Mouse (Mus musculus) liver, embryonic 15.5 days (tissue): ENCODE data around the gene Tmem178b. TPM values are rescaled to one million over a fixed set of nuclear protein-coding genes. Genes with fewer than 3 reads are reported as not detected.

Experiments
- ATAC-seq: fragments of 200-750 bp; cut with Nextera tagmentation; 2 replicates; pipeline ENCODE4 v1.8.0; 2017; ENCODE audit warnings: moderate number of reproducible peaks, mild to moderate bottlenecking, moderate library complexity; ENCODE audit not compliant: insufficient read depth
- H3K27ac ChIP-seq: fragments of 300-500 bp; sonication (generic); replicated peaks from 2 replicates; pipeline ENCODE4 v1.5.1; 2015; ENCODE audit warnings: mild to moderate bottlenecking, inconsistent platforms
- H3K27me3 ChIP-seq: fragments of 300-500 bp; sonication (generic); 2 replicates; pipeline ENCODE4 v1.6.1; 2015; ENCODE audit warnings: mild to moderate bottlenecking, inconsistent platforms
- H3K36me3 ChIP-seq: fragments of 300-500 bp; sonication (generic); replicated peaks from 2 replicates; pipeline ENCODE4 v1.6.1; 2015; ENCODE audit warnings: moderate library complexity, mild to moderate bottlenecking, inconsistent platforms
- H3K4me1 ChIP-seq: fragments of 300-500 bp; sonication (generic); replicated peaks from 2 replicates; pipeline ENCODE4 v1.6.1; 2015; ENCODE audit warnings: inconsistent platforms
- H3K4me2 ChIP-seq: fragments of 300-500 bp; sonication (generic); 2 replicates; pipeline ENCODE4 v1.6.1; 2015; ENCODE audit warnings: moderate library complexity, mild to moderate bottlenecking, inconsistent platforms
- H3K4me3 ChIP-seq: fragments of 300-500 bp; sonication (generic); replicated peaks from 2 replicates; pipeline ENCODE4 v1.5.1; 2015; ENCODE audit warnings: mild to moderate bottlenecking, inconsistent platforms
- H3K9ac ChIP-seq: fragments of 300-500 bp; sonication (generic); 2 replicates; pipeline ENCODE4 v1.6.1; 2015; ENCODE audit warnings: moderate library complexity, mild to moderate bottlenecking, inconsistent platforms
- H3K9me3 ChIP-seq: fragments of 300-500 bp; sonication (generic); replicated peaks from 2 replicates; pipeline ENCODE4 v1.6.1; 2016; ENCODE audit warnings: inconsistent platforms
- WGBS: fragments of 180-500 bp; shearing (Covaris S2); methylation state at CpG from one replicate; pipeline ENCODE4 v1.1.7; 2015; ENCODE audit warnings: mixed read lengths; ENCODE audit not compliant: insufficient replicate concordance; 5-methylcytosine and 5-hydroxymethylcytosine counted together
- polyA plus RNA-seq: library from polyadenylated mRNA; unstranded; fragments of >200 nt; fragmentation: Nextera tagmentation; extraction: Ambion mirVana; gene quantifications from 2 replicates; pipeline ENCODE4 v1.2.1, GENCODE M21; 2015

The Tmem178b gene
- polyA plus RNA-seq, 1 experiment from 2014 or later = not detected

DNA sequence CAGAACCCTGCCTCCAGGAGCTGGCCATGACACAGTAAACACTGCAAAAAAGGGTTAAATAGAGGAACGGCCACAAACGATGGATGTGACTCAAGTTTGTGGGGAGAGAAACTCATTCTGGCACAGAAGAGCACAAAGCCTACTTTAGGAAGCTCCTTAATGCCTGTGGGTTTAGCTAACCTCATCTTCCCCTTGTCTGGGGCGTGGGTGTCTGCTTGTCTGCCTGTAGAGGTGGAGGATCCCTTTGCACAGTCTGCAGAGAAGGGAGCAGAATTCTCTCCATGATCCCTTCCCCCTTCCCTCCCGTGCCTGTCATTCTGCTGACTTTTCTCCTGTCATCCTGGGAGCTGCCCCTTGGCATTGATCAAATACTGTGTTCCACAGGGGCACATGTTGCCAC lies 304.8 kb downstream of the Tmem178b start:
- no peaks in the 10 kb centered on the region for H3K4me1 ChIP-seq
- WGBS = 36% methylated on average over 4 of the region's 4 CpGs
- H3K4me2 ChIP-seq = no peak overlapping the region

GRCm38 (mm10) chr6:40180551-40180950 lies 307.5 kb downstream of the Tmem178b start:
- no peaks in the 10 kb centered on the region for H3K9me3 ChIP-seq
- no peak overlapping the region for H3K27ac ChIP-seq
- H3K4me2 ChIP-seq = no peak overlapping the region
- WGBS = 68% methylated on average over 4 of the region's 4 CpGs
- no peaks in the 10 kb centered on the region for H3K36me3 ChIP-seq
- ATAC-seq = no peak
- H3K4me3 ChIP-seq = no peak overlapping the region
- H3K4me1 ChIP-seq = no peaks in the 10 kb centered on the region
- H3K27me3 ChIP-seq = no peaks in the 10 kb centered on the region
- H3K9ac ChIP-seq = no peak overlapping the region

More for the DNA sequence above, 304.8 kb downstream of the Tmem178b start:
- no peak for ATAC-seq
- H3K27ac ChIP-seq = no peak overlapping the region
- H3K9me3 ChIP-seq = no peaks in the 10 kb centered on the region
- no peak overlapping the region for H3K9ac ChIP-seq
- no peaks in the 10 kb centered on the region for H3K27me3 ChIP-seq
- H3K36me3 ChIP-seq = no peaks in the 10 kb centered on the region
- no peak overlapping the region for H3K4me3 ChIP-seq

- no peak for ATAC-seq
- Histone ChIP-seq H3K4me2 (no peak overlapping the region), H3K9ac (no peak overlapping the region), H3K27me3 (no peaks in the 10 kb centered on the region), H3K9me3 (no peaks in the 10 kb centered on the region), H3K4me3 (no peak overlapping the region), H3K36me3 (no peaks in the 10 kb centered on the region), H3K4me1 (no peaks in the 10 kb centered on the region), H3K27ac (no peak overlapping the region)
- 47% methylated on average over 3 of the region's 3 CpGs for WGBS
Measured at GRCm38 (mm10) chr6:40200661-40201060, 327.6 kb downstream of the Tmem178b start.

GRCm38 (mm10) chr6:40202602-40203001 lies 329.5 kb downstream of the Tmem178b start:
- Histone ChIP-seq H3K27ac (no peak overlapping the region), H3K4me3 (no peak overlapping the region), H3K36me3 (no peaks in the 10 kb centered on the region), H3K9ac (no peak overlapping the region), H3K4me2 (no peak overlapping the region), H3K9me3 (no peaks in the 10 kb centered on the region), H3K4me1 (no peaks in the 10 kb centered on the region), H3K27me3 (no peaks in the 10 kb centered on the region)
- 38% methylated on average over 2 of the region's 2 CpGs for WGBS
- no peak for ATAC-seq

DNA sequence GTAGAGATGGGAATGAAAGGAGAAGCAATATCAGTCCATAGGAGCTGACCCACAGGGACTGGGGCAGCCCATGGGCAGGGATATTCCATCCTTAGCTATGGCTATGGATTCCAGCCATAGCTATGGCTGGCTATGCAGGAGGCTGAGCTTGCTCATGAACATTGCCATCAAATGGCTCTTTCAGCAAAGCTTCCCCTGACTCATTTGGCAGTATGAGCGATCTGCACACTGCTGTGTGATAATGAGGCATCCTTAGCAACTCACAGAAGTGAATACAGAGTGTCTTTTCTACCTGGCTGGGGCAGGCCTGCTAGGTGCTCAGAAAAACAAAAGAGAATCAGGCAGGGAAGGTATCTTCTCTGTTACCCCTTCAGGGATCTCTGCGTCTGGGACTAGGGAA lies 332.3 kb downstream of the Tmem178b start:
- no peak overlapping the region for H3K27ac ChIP-seq
- no peak overlapping the region for H3K4me2 ChIP-seq
- no peak overlapping the region for H3K9ac ChIP-seq
- no peaks in the 10 kb centered on the region for H3K36me3 ChIP-seq
- no peak for ATAC-seq
- WGBS = 56% methylated on average over 2 of the region's 2 CpGs
- H3K27me3 ChIP-seq = no peaks in the 10 kb centered on the region
- H3K9me3 ChIP-seq = no peaks in the 10 kb centered on the region
- H3K4me1 ChIP-seq = no peaks in the 10 kb centered on the region
- H3K4me3 ChIP-seq = no peak overlapping the region

GRCm38 (mm10) chr6:40208014-40208413 lies 334.9 kb downstream of the Tmem178b start:
- H3K27me3 ChIP-seq = no peaks in the 10 kb centered on the region
- no peaks in the 10 kb centered on the region for H3K36me3 ChIP-seq
- H3K4me2 ChIP-seq = no peak overlapping the region
- no peak overlapping the region for H3K4me3 ChIP-seq
- no peak overlapping the region for H3K9ac ChIP-seq
- WGBS = 55% methylated on average over 3 of the region's 3 CpGs
- H3K9me3 ChIP-seq = no peaks in the 10 kb centered on the region
- H3K27ac ChIP-seq = no peak overlapping the region
- H3K4me1 ChIP-seq = no peaks in the 10 kb centered on the region
- ATAC-seq = no peak

- H3K9me3 ChIP-seq = no peaks in the 10 kb centered on the region
- no peak overlapping the region for H3K9ac ChIP-seq
- WGBS = 39% methylated on average over 2 of the region's 2 CpGs
- H3K27me3 ChIP-seq = no peaks in the 10 kb centered on the region
- no peak overlapping the region for H3K4me2 ChIP-seq
- H3K36me3 ChIP-seq = no peaks in the 10 kb centered on the region
- no peak for ATAC-seq
- H3K4me3 ChIP-seq = no peak overlapping the region
- no peaks in the 10 kb centered on the region for H3K4me1 ChIP-seq
- no peak overlapping the region for H3K27ac ChIP-seq
Measured at GRCm38 (mm10) chr6:40209172-40209571, 336.1 kb downstream of the Tmem178b start.

- no peak for ATAC-seq
- Histone ChIP-seq H3K4me1 (no peaks in the 10 kb centered on the region), H3K9me3 (no peaks in the 10 kb centered on the region), H3K4me3 (no peak overlapping the region), H3K27ac (no peak overlapping the region), H3K36me3 (no peaks in the 10 kb centered on the region), H3K9ac (no peak overlapping the region), H3K27me3 (no peaks in the 10 kb centered on the region), H3K4me2 (no peak overlapping the region)
- WGBS = 86% methylated on average over 12 of the region's 12 CpGs
Measured at GRCm38 (mm10) chr6:40217154-40217553, 344.1 kb downstream of the Tmem178b start.

DNA sequence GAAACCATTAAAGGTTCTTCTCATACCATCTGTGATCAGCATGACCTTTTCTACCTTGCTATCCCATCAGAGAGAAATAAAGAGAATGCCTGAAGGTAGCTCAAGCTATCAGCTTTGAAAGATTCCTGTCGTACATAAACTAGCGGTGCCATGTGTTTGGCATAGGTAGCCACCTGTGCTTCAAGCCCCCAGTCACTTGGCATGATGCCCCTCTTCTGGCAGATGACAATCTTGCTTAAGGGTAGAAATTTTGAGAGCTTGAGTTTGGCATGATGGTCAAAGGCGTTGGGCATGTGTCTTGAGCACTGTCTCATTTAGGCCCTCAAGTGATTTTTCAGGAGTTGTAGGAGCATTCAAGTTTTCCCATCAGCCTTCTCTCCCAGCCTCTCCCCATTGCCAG lies 344.6 kb downstream of the Tmem178b start:
- no peak overlapping the region for H3K4me2 ChIP-seq
- no peak overlapping the region for H3K9ac ChIP-seq
- no peaks in the 10 kb centered on the region for H3K27me3 ChIP-seq
- no peak for ATAC-seq
- WGBS = 67% methylated on average over 3 of the region's 3 CpGs
- no peak overlapping the region for H3K27ac ChIP-seq
- H3K4me1 ChIP-seq = no peaks in the 10 kb centered on the region
- no peak overlapping the region for H3K4me3 ChIP-seq
- no peaks in the 10 kb centered on the region for H3K36me3 ChIP-seq
- H3K9me3 ChIP-seq = no peaks in the 10 kb centered on the region

- no peaks in the 10 kb centered on the region for H3K27me3 ChIP-seq
- H3K9me3 ChIP-seq = no peaks in the 10 kb centered on the region
- ATAC-seq = no peak
- no peak overlapping the region for H3K27ac ChIP-seq
- no peaks in the 10 kb centered on the region for H3K4me1 ChIP-seq
- H3K36me3 ChIP-seq = no peaks in the 10 kb centered on the region
- no peak overlapping the region for H3K4me3 ChIP-seq
- H3K4me2 ChIP-seq = no peak overlapping the region
- no peak overlapping the region for H3K9ac ChIP-seq
Measured at GRCm38 (mm10) chr6:40220634-40221120, 347.6 kb downstream of the Tmem178b start.

DNA sequence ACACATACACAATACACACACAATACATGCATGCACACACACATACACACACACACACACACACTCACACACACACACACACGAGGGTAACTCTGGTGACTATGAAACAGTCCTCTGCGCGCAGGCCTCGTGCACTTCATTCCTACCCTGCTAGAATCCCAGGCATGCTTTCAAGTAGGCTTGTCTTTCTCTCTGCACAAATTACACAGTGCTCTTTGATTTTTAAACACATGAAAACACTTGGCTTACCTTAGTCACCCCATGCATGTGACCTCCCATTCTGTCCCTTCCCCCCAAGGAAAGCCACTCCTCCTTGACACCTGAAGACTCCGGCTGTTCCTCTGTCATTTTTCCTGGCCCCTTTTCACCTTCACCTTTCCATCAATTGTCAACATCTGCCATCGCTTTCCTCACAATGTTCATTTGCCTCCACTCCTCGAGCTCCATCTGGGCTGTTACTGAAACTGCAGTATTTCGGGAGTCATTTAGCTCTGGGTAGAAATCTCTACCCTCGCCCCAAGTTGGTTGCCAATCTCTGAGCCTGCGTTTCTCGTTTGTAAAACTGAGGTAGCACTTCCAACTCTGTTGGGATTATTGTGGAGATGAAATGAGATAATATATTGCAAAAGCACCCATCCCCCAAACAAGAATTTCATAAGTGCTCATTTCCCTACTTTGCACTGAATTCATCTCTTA lies 352.7 kb downstream of the Tmem178b start:
- Histone ChIP-seq H3K9ac (no peak overlapping the region), H3K4me1 (no peaks in the 10 kb centered on the region), H3K4me3 (no peak overlapping the region), H3K27ac (no peak overlapping the region), H3K4me2 (no peak overlapping the region), H3K27me3 (no peaks in the 10 kb centered on the region), H3K36me3 (no peaks in the 10 kb centered on the region), H3K9me3 (no peaks in the 10 kb centered on the region)
- WGBS = 57% methylated on average over 11 of the region's 11 CpGs
- no peak for ATAC-seq

- Histone ChIP-seq H3K36me3 (no peaks in the 10 kb centered on the region), H3K4me1 (no peaks in the 10 kb centered on the region), H3K4me2 (no peak overlapping the region), H3K9ac (no peak overlapping the region), H3K27me3 (no peaks in the 10 kb centered on the region), H3K4me3 (no peak overlapping the region), H3K27ac (no peak overlapping the region), H3K9me3 (no peaks in the 10 kb centered on the region)
- ATAC-seq = no peak
- 63% methylated on average over 2 of the region's 2 CpGs for WGBS
Measured at GRCm38 (mm10) chr6:40228981-40229380, 355.9 kb downstream of the Tmem178b start.
